Mouse (Mus musculus) brain, embryonic 14.5 days (tissue): ENCODE measurements around the gene Rab23.

Experiments
- CTCF ChIP-seq: fragments of 200-500 bp; IDR thresholded peaks from 2 replicates; pipeline ENCODE4 v1.5.1; 2012; ENCODE audit warnings: inconsistent platforms, mild to moderate bottlenecking, moderate library complexity, borderline replicate concordance; ENCODE audit not compliant: insufficient read depth, insufficient read length; ENCODE audit errors: extremely low read depth
- POLR2A ChIP-seq: fragments of 200-500 bp; IDR thresholded peaks from 2 replicates; pipeline ENCODE4 v1.6.1; 2012; ENCODE audit warnings: mild to moderate bottlenecking, inconsistent platforms, borderline replicate concordance; ENCODE audit not compliant: poor library complexity, insufficient read depth, insufficient read length, severe bottlenecking; ENCODE audit errors: extremely low read depth

- TF ChIP-seq POLR2A (no peak), CTCF (no peak)
Measured at GRCm38 (mm10) chr1:33738281-33738680, 18.6 kb downstream of the Rab23 start.
